Mouse (Mus musculus) mature B cell (primary cell): ENCODE results near the gene Tulp2.
"Not testable (repeated sequence)": the region's sequence is repeated elsewhere in the genome, so short reads cannot be mapped to it uniquely, and the experiment has no call there.

Experiments
- in situ Hi-C: fragments of 300-500 bp; cut with MboI; formaldehyde crosslinking; loops from 2 replicates; pipeline ENCODE4 v1.14.3; 2019

Gene Tulp2

DNA sequence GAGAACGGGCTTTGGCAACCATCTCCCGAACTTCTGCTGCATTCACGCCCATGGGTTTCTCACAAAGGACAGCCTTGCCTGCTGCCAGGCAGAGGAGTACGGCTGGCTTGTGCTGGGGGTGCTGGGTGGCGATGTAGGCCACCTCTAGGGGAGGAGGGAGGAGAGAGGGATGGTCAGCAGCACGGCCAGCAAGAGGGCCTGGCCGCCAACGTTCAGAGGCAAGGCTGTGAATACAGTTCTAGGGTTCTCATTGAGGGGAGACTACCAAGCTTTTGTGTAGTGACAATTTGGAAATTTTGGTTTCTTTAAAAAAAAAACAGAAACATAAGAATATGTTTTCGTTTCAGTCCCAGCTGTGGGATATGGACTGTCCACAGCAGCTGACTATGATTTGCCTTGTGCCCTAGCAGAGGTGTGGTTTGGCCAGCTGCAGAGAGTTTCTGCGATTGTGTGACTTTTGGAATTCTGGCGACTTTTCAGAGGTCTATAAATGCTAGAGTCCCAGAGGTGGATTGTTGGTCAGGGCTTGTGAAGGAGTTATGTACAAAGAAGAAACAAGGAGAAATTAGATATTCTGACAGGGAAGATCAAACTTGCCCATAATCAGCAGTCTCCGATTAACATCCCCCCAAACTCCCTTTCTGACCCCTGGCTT, 5.2 kb downstream of the Tulp2 start, which contains the start of gene Gm45808:
Gene Gm45808 (minus strand): TSS at position 51 of the 655 bp plus-strand sequence.
- in situ Hi-C loops: no loop called here

DNA sequence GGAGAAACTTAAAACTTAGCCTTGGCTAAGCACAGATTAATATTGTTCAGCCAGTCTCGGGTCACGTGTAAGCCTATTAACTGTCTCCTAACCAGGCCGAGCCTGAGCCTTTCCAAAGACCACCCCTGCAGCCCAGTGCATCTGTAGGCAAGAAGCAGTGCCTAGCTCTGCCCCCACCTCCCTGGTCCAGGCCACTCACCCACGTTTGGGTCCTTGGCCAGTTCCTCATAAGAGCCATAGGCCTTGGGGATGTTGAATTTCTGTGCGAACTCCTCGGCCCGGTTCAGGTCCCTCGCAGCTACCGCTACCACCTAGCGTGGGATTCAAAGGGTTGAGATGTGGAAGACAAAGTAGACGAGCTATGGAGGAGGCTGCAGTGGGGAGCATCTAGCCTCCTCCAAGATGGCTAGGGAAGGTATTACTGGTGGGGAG, 6.2 kb downstream of the Tulp2 start:
- in situ Hi-C loops: no loop called here

DNA sequence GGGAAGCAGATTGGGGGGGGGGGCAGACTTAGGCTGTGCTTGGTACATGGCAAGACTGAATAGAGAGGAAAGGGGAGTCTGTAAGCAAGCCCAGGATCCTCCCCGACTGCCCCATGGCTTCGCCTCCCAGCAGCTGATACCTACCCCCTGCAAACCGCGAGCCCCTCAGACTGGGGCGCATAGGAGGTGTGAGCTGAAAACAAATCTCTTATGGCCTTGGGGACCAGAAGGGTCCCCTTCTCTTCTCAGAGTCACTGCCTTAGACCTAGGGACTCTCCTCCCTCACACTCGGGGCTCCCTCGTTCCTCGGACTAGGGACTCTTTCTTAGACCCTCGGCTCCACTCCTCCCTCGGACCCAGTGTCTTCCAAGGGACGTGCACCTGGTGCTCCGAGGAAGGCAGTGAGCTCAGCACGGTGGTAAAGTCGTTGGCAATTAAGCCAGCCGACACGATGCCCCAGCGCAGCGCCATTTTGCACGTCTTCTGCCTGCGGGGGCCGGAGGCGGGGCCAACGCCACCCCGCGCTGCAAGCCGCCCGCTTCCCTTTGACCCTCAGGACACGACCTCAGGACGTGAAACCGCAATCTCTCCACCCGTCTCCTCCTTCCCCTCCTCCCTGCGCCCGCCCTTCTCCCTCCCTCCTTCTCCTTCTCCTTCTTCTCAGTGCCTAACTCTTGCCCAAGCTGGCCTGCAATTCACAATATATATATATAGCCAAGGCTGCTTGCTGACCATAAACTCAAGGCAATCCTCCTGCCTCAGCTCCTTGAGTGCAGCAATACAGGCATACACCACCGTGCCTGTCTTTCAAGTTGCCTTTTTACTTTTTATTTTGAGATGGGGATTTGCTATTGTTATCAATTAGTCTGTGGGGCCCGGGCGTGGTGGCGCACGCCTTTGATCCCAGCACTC, 6.9 kb downstream of the Tulp2 start, which contains the start of gene Dhdh:
Gene Dhdh (minus strand): TSS at position 513 of the 912 bp plus-strand sequence.
- in situ Hi-C loops: no loop called here

DNA sequence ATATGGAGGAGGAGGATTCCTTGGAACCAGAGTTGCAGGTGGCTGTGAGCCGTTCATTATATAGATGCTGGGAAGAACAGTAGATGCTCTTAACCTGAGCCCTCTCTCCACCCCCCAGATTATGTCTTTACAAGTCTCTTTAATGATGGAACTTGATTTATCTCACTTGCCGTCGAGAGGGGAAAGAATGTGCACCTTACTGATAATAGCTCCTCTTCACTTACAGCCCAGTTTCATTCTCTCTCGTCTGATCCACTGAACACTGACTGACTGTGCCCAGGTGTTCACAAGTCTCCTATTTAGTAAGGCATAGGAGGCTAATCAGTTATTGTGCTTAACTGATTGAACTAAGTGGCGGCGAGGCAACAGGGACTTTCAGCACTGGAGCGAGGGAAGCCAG, 7.9 kb downstream of the Tulp2 start:
- in situ Hi-C loops: no loop called here

DNA sequence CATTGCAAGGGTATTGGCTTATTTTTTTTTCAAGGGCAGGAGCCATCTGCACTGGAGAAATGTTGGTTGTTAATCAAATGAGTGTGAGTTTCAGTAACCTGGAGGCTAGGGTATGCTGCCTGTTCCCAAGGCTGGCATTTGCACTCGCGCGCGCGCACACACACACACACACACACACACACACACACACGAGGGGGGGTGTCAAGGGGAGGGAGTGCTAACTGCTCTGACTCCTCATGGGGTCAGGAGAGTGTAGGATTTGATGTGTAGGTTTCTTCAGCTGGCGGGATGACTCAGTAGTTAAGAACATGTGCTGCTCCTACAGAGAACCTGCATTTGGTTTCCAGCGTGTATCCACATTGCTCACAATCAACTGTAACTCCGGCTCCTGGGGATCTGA, 9.1 kb downstream of the Tulp2 start:
- in situ Hi-C loops: no loop called here

DNA sequence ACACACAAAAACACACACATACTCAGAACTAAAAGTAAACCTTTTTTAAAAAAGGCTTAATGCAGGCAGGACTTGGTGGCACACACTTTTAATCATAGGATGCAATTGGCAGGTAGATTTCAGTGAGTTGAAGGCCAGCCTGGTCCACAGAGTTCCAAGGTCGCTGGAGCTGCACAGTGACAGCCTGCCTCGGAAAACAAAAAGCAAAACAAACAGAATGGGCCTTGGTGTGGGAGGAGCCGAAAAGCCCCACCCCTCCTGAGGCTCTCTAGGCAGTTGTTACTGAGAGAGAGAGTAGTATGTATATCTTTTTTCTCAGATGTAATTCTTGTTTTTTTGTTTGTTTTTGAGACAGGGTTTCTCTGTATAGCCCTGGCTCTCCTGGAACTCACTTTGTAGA, 9.6 kb downstream of the Tulp2 start:
- in situ Hi-C loops: no loop called here

DNA sequence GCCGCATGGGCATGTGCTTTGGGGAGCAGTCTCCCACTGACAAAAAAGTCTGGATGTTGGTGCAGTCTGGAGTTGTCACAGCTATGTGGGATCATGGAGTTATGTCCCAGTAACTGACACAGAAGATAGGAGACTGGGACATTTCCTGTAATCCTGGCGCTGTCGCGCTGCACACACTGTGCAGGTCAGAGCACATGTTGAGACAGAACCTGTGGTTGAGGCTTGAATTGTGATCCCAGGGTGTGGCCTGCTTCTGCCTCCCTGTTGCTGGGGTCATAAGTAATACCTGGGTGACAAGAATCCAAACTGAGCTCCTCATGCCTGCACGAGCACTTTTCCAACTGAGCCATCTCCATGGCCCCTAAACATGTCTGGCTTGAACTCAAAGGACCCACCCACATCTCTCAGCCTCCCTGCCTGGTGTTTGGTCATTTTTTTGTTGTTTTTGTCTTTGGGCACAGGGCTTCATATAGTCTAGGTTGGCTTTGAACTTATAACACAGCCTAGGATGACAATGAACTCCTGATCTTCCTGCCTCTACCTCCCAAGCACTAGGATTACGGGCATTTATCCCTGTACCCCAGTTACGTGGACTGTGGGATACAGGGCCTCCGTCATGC, 10.7 kb downstream of the Tulp2 start:
- in situ Hi-C loops: no loop called here

DNA sequence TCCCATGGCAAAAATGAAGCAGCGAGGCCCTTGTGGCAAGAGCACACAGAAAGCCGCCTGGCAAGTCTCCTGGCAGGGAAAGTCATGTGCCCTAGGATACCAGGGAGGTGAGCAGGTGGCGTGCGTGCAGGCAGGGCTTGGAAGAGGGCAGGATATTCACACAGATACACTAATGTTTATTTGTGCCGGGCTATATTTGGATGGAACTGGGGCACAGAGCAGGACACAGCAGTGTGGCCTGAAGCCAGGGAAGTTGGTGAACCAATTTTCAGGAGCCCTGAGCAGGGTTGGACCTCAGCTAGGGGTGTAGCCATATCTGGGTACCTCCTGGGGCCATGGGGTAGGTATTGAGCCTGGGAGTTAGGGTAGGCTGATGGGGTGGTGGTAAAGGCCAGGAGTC, 11.3 kb downstream of the Tulp2 start:
- in situ Hi-C loops: no loop called here

DNA sequence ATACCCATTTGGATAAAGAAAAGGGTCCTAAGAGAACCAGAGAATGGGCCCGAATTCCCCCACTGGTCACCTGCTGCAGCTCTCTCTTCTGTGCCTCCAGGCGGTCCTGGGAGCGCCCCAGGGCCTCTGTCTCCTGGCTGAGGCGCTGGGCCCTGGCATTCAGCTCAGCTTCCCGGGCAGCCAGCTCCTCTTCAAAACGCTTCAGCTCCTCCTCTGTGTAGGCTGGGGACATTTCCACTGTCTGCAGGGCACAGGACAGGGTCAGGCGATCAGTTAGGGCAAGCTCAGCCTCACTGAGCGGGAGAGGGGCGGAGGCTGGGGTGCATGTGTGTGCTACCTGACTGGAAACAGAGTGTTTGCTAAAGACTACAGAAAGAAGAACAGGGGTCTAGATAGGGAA, 12.9 kb downstream of the Tulp2 start:
- in situ Hi-C loops: no loop called here

DNA sequence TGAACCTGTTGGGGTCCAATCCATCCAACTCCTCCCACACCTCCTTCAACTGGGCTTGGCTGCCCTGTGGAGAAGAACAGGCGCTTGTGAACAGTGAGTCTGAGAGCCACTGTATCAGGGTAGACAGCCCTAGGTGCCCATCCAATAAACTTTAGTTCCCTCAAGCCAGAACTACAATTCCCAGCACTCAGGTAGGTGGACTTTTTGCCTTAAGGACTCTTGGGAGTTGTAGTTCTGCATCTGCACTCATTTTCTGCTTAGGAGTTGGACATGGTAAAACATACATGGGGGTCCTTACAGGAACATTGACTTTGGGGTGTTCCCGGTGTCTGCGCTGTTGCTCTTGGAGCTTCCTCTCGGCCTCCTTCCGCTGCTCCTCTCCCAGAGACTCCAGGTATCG, 16.8 kb downstream of the Tulp2 start:
- in situ Hi-C loops: no loop called here

DNA sequence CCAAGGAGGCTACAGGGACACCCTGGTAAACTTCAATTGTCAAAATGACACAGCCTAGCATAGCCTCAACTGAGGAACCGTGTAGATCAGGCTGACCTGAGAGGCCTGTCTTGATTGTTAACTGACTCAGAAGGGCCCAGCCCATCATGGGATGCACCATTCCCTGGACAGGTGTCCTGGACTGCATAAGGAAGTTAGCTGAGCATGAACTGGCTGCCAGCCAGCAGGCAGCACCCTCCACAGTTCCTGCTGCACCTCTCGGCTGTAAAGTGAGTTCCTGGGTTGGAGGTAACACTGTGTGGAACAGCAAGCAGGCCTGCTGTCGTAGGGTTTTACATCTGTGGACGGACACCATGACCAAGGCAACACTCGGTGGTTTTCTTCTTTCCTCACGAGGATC, 25.9 kb downstream of the Tulp2 start:
- in situ Hi-C loops: no loop called here

DNA sequence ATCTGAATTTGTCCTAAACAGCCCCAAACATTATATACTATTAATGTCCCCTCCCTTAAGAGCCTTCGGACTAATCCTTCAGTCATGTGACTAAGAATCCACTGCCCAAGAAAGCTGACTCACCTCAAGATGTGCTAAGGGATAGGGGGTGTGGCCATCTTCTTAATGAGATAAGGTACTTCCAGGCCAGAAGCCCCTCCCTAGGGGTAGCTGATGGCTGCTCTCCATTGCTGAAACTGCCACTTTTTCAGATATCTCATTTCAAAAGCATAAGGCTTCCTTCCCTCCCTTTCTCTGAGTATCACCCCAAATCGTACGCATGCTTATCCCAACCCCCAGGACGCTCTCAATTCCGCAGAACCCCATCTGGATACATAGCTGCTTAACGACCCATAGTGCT, 26.9 kb downstream of the Tulp2 start:
- in situ Hi-C loops: no loop called here

DNA sequence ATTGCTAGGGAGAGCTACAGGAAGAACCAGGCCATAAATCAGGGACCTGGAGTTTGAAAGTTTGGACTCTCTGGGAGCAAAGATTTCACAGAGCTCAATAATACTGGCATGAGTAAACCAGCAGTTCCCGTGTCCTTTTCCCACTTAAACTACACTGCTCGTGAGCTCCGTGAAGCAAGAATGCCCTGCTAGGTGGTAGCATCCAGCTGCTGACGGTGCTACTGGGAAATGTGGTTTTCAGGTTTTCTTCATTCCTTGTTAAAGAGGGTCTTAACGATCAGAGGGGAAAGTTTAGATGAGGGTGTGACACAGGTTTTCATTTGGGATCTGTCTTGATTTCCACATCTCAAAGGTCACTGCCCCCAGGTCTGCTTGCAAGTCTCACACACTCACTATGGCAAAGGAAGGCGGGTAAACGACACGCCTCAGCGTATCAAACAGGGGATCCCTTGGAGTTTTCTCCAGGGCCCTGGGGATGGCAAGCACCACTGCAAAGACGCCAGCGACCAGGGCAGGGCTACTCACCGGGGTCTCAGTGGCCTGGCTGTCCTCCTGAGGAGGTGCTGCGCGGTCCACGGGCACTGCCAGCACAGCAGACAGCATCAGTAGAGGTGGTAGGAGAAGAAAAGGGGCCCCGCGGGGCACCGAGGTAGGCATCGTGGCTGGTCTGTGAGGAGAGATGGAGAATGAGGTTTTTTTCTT, 27.7 kb downstream of the Tulp2 start:
- in situ Hi-C loops: no loop called here

DNA sequence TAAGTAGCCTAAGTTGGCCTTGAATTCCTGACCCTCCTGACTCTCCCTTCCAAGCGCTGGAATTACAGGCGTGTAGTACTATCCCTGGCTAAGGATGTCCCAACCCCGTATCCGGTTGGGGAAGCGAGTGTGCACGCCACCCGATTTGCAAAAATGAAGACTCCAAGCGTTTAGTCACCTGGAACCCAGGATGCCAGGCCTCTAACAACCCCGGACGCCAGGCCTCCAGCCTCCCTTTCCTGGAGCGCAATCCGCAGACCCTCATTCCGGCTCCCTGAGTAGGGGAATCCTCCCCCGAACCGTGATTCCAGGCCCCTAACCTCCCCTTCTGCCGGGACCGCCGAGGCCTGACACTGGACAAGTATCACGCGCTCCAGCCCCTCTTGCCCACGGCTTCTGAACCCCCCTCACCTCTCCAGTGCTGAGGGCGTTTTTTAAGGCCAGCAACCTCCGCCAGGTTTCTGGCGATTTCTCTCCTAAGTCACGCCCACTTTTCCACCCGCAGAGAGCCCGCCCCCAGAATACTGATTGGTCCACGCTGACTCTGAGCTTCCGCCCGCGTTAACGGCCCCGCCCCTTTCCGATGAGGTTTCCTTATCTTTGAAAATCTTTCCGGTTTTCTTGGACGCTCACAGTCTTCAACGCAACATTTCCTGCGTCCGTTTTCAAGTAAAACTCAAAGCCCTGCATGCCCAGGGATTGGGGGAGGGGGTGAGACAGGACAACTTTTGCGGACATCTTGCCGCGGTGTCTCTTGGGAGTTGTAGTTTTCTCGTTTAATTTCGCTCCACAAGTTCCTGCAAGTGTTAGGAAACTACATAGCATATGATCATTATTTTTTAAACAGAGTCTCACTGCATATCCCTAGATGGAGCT, 28.5 kb downstream of the Tulp2 start, which contains the start of gene Nucb1:
Gene Nucb1 (minus strand): TSS at position 495 of the 876 bp plus-strand sequence.
- in situ Hi-C loops: loop anchor here (5.0 kb wide), 1 partner anchor 52 kb away; no protein-coding TSS in a partner anchor

DNA sequence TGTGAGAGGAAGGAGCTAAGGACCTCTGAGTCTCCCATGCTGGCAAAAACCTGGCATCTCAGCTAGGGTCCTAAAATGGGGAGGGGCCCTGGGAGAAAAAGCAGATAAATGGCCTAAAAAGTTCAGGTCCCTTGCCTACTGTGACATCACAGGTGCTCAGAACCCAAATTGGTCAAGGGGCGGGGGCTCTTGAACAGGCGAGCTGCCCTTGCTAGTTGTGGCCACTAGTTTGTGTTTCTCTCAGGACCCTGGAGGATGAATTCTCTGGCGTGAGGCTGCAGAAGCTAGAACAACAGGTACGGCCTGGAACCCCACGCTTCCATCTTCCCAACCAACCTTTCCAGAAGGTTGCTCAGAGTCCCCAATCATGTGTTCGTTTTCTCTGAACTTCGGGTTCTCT, 32.7 kb downstream of the Tulp2 start:
- in situ Hi-C loops: loop anchor here (5.0 kb wide), 1 partner anchor 48 kb away; no protein-coding TSS in a partner anchor

DNA sequence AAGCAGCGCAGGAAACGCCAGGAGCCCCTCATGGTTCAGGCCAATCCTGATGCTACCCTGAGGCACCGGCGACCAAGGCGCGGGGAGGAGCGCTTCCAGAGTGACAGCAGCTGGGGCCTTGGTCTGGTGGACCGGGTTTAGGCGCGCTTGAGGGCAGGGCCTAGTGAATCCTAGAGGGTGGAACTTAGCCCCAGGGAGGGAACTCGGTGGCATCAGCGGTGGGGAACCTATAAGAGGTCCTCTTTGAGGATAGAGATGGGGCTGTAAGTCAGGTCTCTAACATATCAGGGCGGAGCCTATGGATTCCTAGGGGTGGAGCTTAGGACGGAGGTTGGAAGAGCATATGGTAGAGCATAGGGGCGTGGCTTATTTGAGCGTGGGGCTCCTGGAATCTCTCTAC, 33.8 kb downstream of the Tulp2 start:
- in situ Hi-C loops: no loop called here

DNA sequence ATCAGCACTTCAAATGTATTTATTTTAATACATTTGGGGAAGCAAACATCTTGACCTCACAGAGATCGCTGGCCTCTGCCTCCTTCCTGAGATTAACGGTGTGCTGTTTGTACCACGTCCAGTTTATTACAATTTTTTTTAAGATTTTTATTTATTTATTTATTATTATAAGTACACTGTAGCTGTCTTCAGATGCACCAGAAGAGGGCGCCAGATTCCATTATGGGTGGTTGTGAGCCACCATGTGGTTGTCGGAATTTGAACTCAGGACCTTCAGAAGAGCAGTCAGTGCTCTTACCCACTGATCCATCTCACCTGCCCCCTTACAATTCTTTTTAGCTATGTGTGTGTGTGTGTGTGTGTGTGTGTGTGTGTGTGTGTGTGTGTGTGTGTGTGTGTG, 35.2 kb downstream of the Tulp2 start:
- in situ Hi-C loops: not testable (repeated sequence)

DNA sequence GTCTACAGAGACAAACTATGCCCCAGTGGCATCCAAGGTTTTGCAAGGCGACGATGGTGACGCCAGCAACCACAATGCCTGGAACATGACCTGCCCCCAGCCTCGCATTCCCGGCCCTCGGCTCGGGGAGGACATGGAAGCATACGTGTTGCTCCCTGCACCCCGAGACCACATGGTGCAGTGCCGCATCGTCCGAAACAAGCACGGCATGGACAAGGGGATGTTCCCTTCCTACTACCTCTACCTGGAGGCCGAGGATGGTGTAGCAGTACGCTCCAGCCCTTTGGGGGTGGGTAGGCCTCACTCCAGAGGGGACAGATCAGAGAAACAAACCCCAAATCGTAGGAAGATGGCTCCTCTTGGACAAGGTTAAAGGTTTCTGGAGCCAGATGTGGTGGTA, 36.9 kb downstream of the Tulp2 start:
- in situ Hi-C loops: no loop called here

DNA sequence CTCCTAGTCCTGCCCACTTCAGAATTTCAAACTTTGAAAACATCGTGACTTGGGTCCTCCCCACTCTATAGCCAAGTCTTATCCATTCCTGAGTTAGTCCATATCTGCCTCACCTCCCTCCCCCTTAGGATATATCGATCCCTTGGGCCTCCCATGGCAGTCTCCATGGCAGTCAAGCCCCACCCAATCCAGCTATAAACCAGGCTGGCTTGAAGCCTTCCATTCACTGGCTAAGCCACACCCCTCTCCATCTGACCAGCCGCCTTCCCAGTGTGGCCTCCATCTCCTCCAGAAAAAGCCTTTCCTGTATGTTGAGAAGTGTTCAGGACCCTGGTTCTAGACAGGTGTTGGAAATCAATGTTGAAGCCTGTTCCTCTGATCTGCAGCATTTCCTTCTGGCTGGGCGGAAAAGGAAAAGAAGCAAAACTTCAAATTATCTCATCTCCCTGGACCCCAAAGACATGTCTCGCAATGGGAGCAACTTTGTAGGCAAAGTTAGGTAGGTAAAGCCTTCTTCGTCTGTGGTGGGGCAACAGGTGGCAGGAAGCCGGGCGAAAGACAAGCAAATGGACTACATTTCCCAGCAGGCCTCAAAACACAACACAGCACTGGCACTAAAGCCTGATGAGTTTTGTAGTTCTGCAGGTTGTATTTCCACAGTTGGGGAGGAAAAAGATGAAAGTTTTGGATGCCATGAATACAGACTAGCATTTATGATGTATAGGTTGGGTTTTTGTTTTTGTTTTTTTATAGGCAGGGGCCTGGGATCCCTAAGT, 37.9 kb downstream of the Tulp2 start:
- in situ Hi-C loops: no loop called here

DNA sequence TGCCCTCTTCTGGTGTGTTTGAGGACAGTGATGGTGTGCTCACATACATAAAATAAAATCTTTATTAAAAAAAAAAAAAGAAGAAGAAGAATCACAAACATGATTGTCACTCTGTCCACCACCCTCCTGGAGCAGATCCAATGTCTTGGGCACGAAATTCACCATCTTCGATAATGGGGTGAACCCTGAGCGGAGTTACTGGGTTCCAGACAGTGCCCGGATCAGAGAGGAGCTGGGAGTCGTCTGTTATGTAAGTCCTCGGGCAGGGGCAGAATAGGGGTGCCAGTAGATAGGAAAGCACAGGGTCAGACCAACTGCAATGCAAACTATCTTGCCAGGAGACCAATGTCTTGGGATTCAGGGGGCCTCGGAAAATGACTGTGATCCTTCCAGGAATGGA, 38.9 kb downstream of the Tulp2 start:
- in situ Hi-C loops: no loop called here
